Mouse (Mus musculus) large intestine, adult 2 months (tissue): ENCODE results near the gene Rpl3. TPM values are rescaled to one million over a fixed set of nuclear protein-coding genes. Genes with fewer than 3 reads are reported as not detected.

ENCODE experiments used
- DNase-seq: peaks from one replicate; pipeline ENCODE4 v3.0.0-alpha.2; 2012; ENCODE audit warnings: low read depth, low spot score
- WGBS: fragments of 180-500 bp; shearing (Covaris S2); methylation state at CpG from one replicate; pipeline ENCODE4 v1.1.7; 2018; 5-methylcytosine and 5-hydroxymethylcytosine counted together
- polyA plus RNA-seq: library from polyadenylated mRNA; depleted of rRNA; stranded (reverse); fragments of >200 nt; gene quantifications from 2 replicates; pipeline ENCODE4 v1.2.3, GENCODE M21; 2012

Gene Rpl3
- polyA plus RNA-seq, 1 experiment = 673 TPM

DNA sequence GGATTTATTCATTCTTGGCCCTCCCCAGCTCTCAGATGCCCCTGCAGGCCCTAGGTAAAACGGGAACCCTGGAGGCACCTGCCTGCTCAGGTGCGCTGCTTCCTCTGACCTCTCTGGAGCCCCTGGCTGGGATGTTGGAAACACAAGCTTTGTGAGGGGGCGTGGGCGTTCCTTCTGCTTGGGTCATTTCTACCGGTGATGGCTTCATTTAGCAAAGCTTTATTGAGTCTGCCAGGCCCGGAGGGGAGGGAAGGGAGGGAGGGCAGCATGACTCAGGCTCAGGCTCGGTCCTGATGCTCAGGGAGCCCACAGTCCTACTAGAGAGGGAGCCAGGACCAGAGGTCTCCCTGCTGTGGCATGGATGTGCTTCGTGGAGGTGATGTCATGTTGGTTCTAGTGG, 931 bp upstream of the Rpl3 start:
- no peak for DNase-seq
- WGBS = 40% methylated on average over 8 of the region's 8 CpGs

DNA sequence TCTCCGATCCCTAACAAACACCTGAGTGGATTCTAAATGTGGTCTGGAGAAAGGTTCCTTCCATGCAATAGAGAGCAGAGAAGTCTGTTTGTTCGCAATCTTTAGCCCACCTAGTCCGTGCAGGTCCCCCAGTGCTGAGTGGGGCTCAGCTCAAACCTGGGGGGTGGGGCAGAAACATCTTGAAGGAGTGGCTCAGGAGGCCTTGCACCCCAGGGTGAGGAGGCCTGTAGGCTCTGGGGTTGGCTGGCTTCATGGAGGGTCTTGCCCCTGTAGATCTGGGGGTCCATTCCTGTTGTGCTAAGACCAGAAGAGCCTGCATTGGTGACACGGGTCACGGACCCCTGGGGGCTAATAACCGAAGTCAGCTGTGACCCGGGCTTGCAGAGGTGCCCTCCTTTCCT, 373 bp upstream of the Rpl3 start:
- WGBS = 66% methylated on average over 7 of the region's 7 CpGs
- DNase-seq = no peak

GRCm38 (mm10) chr15:80090741-80091120, 937 bp downstream of the Rpl3 start:
- WGBS = under 1% methylated on average over 17 of the region's 17 CpGs
- no peak for DNase-seq

DNA sequence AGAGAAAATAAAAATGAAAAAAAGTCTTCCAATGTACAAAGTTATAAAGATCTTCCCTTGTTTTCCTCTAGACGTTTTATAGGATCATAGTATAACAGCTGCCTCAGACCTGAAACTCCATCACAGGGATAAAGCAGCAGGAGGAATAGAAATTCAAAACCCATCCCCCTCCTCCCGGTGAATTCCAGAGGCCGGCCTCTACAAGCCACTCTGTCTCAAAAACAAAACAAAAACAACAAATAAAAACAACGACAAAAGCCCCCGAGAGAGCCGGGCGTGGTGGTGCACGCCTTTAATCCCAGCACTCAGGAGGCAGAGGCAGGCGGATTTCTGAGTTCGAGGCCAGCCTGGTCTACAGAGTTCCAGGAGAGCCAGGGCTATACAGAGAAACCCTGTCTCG, 1.5 kb downstream of the Rpl3 start:
- 75% methylated on average over 11 of the region's 11 CpGs for WGBS
- DNase-seq = no peak

GRCm38 (mm10) chr15:80088637-80089036, 3.0 kb downstream of the Rpl3 start:
- 32% methylated on average over 4 of the region's 4 CpGs for WGBS
- DNase-seq = peak; percentile 70

DNA sequence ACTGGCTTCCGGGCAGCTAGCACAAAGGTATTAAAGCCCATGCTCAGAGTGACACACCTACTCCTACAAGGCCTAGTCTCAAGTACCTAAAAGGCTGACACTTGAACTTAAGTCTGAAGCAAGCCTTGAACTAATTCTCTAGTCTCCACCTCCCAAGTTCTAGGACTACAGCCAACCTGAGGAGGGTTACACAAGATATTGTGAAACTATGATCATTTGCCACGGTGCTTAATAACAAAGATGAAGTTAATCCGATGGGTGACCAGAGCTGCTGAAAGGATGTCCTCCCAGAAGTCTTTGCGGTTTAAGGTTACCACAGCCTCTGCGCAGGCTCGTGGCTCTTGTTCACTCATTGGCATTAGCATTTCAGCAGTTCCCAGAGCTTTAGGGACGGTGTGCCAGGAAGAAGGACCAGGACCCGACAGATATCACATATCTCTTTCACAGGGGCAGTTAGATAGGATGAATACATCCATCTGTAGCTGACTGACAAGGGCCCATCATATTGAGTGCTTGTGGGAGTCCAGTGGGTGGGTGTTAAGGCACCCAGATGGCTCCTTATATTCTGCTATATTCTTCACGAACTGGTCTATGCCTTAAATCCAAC, 4.2 kb downstream of the Rpl3 start:
- 85% methylated on average over 9 of the region's 9 CpGs for WGBS
- DNase-seq = no peak

DNA sequence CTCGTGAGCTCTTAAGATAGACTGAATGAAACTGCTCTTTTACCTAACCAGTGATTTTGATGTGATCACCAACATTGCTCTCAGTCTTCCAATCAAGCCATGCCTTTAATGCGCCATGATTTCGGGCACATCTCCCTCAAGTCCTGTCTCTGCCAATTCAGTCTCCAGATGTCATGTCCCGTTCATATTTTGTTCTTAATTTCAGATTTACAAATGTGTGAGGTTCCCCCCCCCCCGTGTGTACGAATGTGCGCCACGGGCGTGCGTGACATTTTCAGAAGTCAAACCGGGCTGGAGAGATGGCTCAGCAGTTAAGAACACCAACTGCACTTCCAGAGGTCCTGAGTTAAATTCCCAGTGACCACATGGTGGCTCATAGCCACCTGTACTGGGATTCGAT, 7.9 kb downstream of the Rpl3 start:
- under 1% methylated on average over 12 of the region's 12 CpGs for WGBS
- DNase-seq = no peak

DNA sequence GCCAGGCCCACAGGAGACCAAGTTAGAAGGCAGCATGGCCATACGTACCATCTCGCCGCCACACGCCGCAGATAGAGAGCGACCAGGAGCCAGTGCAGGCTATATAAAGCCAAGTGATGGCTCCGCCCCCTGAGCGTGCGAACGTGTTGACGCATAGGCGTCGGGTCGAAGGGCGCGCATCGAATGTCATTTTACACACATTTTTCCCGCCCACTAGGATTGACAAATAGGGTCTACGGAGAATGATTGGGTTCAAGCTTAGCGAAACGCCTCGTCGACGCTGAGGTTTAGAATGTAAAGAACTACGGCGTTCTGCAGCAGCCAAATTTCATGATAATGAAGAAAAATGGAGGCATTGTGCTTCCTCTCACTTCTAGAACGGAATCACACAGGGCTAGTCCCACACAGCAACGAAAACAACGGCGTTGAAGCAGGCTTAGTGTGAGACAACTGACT, 8.4 kb downstream of the Rpl3 start:
- peak; percentile 96 for DNase-seq
- WGBS = under 1% methylated on average over 30 of the region's 30 CpGs

DNA sequence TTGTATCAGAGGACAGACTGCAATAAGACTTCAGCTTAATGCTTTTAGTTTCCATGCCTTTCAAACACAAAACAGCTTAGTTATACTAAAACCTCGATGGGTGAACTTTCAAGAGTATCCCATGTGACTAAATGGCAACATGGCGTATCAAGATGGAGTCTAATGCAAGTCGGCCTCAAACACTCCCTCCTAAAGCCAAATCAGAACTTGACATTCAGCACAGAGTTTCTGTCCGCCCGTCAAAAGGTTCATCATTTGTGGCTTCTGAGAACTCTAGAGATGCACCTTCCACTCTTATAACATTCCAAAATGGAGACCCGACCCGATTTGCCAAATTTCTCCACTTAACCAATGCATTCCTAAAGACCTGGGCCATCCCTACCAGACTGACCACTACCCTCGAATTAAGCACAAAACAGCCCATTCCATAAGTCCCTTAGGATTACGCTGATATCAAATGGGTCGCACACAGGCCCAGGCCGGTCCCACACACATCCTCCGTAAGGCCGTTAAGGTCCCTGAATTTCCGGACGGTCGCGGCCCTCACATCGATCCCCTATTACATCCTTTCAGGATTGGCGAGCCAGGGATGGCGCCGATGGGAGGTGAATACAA, 8.9 kb downstream of the Rpl3 start:
- no peak for DNase-seq

GRCm38 (mm10) chr15:80081801-80082546, 9.7 kb downstream of the Rpl3 start:
- DNase-seq = no peak
- WGBS = 5% methylated on average over 11 of the region's 11 CpGs

More for the DNA sequence above, 8.9 kb downstream of the Rpl3 start:
- WGBS = under 1% methylated on average over 21 of the region's 21 CpGs

DNA sequence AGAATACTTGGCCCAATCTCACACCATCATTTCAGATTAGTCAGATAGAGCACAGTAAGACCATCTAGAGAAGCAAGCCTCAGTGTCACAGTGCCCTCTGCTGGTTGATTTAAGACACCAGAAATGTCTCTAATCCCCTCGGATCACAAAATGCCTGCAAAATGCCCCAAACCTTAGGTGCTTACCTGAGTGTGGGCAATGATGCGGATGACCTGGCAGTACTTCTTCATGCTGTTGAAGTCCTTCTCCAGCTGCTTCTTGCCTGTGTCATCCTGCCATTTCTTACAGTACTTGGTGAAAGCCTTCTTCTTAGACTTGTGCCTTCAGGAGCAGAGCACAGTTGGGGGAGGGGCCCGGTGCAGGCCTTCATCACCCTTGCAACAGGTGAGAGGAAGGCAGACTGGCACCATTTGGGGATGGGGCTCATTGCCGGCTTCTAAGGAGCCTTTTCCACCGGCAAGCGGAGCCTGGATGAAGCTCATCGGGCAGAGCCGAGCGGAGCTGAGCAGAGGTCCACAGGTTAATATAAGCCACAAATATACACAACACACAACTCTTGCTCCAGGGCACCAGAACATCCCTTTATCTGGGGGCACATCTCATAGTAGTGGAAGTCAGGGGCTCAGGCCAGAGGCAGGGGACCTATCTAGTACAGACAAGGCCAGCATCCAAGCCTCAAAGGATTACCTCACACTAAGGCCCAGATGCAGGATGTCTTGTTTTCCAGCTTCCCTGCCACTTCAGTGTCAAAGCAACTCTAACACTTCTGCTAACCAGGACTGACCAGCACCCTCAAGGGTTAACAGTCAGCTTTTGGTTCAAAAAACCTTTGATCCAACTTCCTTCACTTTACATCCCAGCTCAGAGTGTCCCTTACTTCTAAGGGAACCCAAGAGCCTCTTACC, 10.7 kb downstream of the Rpl3 start:
- DNase-seq = no peak
- 40% methylated on average over 9 of the region's 9 CpGs for WGBS

DNA sequence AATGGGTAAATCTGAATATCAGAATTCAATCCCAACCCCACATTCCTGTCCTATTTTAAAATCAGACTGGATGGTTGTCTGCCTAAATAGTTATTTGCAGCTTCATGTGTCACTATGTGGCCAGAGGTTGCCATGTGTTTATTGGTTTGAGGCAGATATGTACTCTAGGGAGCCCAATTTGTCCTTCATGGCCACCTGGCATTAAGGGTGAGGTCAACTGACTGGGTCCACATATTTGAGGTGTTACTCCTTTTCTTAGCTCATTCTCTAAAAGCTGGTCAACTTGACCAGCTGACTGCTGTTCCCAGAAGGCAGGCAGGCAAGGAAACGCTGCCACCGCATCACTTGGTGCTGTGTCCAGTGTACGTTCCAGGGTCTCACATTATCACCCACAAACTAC, 11.7 kb downstream of the Rpl3 start:
- DNase-seq = no peak
- 72% methylated on average over 3 of the region's 3 CpGs for WGBS

- 88% methylated on average over 5 of the region's 5 CpGs for WGBS
- no peak for DNase-seq
Measured at GRCm38 (mm10) chr15:80079129-80079668, 12.5 kb downstream of the Rpl3 start.

DNA sequence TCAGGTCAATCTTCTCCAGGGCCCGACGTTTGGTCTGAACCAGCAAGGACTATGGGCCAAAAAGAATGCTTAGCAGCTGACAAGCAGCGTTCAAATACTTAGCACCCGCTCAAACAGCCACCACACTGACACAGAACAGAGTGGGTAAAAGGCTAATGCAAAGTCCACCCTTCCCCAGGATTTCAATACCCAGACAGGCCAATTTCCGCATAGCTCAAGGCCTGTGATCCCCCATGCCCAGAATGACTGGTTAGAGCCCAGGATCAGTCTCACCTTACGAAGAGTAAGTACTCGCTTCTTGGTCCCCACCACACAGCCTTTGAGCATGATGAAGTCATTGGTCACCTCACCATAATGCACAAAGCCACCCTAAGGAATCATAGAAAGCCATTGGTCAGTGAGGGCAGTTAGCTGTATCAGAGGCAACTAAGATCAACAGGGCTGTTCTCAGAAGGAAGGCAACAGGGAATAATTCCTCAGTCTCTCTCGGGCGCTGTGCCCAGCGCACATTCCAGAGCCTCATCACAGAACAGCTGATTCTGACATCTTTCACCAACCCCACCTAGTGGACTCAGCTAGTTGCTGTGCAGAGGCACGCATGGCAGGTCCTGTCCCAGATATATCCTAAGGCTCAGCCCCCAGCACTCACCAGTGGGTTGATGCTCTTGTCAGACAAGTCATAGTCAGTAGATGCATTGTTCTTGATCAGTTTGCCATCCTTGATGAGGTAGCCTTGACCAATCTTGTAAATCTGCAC, 13.4 kb downstream of the Rpl3 start:
- WGBS = 61% methylated on average over 11 of the region's 11 CpGs
- DNase-seq = no peak

DNA sequence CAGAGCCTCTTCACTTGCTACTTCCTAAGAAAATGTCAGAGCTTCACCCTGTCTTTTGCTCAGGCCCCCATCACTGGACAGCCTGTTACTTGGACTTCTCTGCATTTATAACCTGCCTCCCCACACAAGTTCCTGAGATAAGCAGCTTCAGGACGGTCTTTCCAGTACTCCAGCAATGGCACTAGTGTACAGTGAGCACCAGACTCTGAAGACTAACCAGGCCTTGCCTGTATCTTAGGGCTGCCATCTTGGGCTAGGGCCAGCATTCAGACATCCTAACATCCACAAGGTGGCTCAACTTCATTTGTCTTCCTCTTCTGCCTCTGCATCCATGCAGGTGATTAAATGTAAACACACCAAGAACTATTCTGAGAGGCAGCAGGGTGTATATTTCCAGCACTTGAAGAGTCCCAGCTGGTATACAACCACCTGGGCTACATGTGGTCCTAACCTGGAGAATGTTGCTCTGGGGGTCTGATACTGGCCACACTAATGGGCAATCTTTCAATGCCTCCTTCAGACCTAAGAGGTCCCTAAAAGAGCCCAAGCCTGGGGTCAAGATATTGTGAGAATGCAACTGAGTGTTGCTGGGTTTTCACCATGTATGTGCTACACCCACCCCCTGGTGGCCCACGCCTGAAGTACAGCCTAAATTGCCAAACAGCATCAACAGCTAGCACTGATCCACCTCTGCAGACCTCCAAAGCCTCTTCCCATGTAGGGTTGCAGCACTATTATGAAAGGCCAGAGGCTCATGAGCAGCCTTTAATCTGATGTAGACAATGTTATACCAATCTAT, 15.1 kb downstream of the Rpl3 start:
- 18% methylated on average over 2 of the region's 2 CpGs for WGBS
- no peak for DNase-seq

- WGBS = 33% methylated on average over 5 of the region's 5 CpGs
- DNase-seq = no peak
Measured at GRCm38 (mm10) chr15:80075733-80076337, 15.8 kb downstream of the Rpl3 start.

GRCm38 (mm10) chr15:80075374-80075694, 16.3 kb downstream of the Rpl3 start:
- 30% methylated on average over 3 of the region's 3 CpGs for WGBS
- DNase-seq = no peak
